Mouse (Mus musculus) skeletal muscle tissue, adult 2 months (tissue): ENCODE results near the gene Olfr1160.
"Not testable (repeated sequence)": the region's sequence is repeated elsewhere in the genome, so short reads cannot be mapped to it uniquely, and the experiment has no call there.

Source experiments
- DNase-seq: peaks from one replicate; pipeline ENCODE4 v3.0.0-alpha.2; 2012; ENCODE audit warnings: low read depth, low spot score

Olfr1160 gene

DNA sequence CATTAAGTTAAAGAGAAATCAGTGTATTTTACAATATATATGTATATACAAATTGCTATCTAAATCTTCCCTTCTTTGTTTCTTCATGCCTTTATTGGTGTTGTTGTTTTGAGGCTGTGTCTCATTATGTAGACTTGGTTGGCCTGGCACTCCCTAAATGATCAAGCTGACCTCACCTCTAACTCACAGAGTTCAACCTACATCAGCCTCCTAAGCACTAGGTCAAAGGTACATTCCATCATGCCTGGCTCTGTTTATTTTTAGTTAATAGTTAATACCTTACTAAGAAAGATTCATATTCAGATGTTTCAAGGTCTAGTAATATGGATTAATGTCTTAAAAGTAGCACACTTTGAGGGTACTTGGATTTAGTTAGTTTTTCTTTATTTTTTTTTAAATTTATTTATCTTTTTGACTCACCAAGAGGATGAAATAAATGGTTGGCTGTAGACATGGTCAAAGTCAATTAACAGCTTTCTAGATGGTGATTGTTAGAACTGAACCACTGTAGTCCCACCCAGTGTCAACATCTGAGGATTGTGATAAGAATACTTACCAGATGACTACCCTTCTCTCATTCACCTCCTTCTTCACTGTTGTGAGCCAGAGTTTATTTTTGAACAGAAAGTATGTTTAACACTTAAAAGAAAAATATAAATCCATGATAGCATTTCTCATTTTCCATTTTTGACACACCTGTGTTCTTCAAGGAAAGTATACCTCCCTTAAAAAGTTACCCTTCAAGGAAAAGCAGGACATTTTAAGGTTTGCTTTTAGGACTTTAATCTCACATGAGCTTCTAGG lies at the start of gene Olfr1160:
Gene Olfr1160 (minus strand): TSS at position 754 of the 804 bp plus-strand sequence.
- DNase-seq = no peak

DNA sequence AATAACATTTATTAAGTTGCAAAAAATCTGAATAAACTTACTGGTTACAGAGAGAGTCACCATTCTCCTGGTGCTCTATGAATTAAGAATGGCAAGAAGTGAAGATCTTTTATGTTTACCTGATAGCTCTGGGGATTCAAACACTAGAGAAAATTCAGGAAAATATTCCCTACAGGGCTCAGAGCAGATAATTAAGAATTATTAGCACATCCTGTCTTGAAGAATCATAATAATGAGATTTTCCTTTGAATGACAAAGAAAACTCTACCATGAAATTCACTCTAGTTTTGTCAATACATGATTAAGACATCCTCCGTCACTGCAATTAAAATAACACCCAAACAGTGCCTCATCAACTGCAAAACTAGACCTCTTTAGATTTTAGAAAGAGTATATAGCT lies 43.0 kb upstream of the Olfr1160 start, which contains the start of gene Olfr1162:
Gene Olfr1162 (minus strand): TSS at position 101 of the 400 bp plus-strand sequence.
- DNase-seq = no peak

DNA sequence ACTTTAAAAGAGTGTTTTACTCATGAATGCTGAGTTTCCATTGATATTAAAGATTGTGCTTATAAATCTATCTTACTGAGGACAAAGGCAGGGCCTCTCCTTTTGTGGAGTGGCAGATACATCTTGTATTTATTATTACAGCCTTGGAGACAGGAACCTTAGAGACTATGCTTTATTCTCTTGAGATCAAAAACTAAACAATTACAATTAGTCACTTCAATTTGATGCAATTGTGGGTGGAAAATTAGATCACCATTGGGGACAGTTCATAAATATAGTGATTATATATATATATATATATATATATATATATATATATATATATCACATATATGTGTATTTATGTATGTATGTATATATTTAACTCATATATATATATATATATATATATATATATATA lies 29.5 kb upstream of the Olfr1160 start, which contains the start of gene Olfr73:
Gene Olfr73 (minus strand): TSS at position 101 of the 400 bp plus-strand sequence.
- no peak for DNase-seq

DNA sequence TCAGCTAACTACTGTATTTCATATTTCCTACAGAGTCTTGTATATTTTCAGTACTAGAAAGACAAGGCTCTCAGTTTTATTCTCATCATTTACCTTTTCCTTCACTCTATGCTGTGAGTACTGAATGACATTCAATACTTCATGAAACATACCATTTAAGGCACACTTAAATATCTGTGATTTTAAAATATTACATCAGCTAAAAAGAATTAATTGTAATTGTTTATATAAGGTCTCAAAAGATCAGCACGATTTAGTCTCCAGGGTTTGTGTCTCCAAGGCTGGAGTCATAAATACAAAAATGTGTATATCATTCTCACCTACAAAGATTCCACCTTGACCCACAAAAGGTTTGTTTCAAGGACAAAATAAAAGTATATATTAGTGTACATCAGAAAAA lies 14.4 kb upstream of the Olfr1160 start, which contains the start of gene Olfr1161:
Gene Olfr1161 (plus strand): TSS at position 301 of the 400 bp plus-strand sequence.
- DNase-seq = not testable (repeated sequence)

DNA sequence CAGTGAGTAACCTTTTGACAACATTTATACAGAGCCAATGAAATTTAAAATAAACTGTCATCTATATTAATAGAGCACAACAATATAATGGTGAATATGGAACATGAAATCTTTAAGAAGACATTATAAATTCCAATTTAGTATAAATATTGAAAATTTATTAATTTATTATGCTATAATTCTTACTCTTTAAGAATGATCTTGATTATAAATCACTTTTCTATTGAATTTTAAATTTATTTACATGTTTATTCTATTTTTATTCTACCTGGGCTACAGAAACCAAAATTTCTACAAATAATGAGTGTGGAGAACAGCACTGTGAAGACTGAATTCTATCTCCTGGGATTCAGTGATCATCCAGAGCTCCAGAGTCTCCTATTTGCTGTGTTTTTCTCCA lies 18.3 kb downstream of the Olfr1160 start, which contains the start of gene Olfr1158:
Gene Olfr1158 (plus strand): TSS at position 301 of the 400 bp plus-strand sequence.
- DNase-seq = no peak

DNA sequence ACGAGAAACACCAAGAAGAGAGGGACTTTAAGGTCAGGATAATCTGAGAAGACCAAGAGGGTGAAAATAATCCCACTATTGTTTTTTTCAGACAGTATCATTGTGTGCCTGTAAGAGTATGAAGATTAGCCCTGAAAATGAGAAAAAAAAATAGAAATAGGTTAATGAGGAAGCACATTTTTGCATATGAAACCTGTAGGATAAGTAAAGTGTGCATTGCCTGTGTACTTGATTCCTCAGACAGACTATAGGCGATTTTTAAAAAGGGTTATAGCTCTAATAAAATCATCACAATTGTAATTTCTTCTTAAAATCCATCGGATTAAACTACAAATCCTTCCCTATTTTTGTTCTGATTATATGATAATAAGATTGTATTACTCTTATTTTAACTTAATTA lies 33.5 kb downstream of the Olfr1160 start, which contains the start of gene Olfr74:
Gene Olfr74 (minus strand): TSS at position 101 of the 400 bp plus-strand sequence.
- DNase-seq = no peak

DNA sequence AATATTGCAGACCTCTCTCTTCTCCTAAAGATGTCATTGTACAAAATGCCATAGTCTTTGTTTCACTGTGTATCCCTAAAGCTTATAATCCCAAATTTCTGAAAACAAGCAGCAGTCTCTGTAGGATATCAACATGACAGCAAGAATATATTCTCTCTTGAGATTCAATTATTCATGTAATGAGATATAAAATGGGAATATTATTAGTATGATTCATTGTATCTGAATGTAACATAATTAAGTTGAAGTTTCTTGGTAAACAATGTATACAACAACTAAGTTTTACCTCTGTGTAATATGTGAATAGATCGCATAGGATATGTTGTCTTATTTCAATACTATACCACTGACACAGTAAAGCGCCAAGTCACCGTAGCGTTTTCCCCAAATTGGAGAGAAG lies 39.9 kb downstream of the Olfr1160 start, which contains the start of gene Olfr1157:
Gene Olfr1157 (minus strand): TSS at position 101 of the 400 bp plus-strand sequence.
- no peak for DNase-seq

DNA sequence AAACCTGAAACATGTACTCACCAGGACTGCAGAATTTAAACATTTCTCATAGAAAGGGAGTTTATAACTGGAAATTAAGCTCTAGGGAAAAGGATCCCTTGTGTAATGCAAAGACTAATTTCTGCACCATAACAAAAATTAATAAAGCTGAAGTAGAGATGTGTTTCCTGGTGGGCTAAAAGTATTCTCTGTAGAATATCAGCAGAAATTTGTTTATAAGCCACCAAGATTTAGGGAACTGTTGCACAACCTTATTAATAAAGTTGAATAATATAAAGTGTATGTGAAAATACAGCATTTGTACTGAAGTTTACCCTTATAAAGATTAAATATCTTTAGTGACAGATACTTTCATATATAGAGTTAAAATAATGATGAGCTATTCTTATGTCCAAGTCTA lies 55.1 kb downstream of the Olfr1160 start, which contains the start of gene Olfr1156:
Gene Olfr1156 (minus strand): TSS at position 101 of the 400 bp plus-strand sequence.
- no peak for DNase-seq
